Mouse (Mus musculus) Muller cell, postnatal 12 days (primary cell): ENCODE measurements around the gene Olfm3.

ENCODE experiments used
- DNase-seq: peaks from one replicate; pipeline ENCODE4 v3.0.0-alpha.2; 2015; ENCODE audit errors: inconsistent ontology term

The Olfm3 gene

DNA sequence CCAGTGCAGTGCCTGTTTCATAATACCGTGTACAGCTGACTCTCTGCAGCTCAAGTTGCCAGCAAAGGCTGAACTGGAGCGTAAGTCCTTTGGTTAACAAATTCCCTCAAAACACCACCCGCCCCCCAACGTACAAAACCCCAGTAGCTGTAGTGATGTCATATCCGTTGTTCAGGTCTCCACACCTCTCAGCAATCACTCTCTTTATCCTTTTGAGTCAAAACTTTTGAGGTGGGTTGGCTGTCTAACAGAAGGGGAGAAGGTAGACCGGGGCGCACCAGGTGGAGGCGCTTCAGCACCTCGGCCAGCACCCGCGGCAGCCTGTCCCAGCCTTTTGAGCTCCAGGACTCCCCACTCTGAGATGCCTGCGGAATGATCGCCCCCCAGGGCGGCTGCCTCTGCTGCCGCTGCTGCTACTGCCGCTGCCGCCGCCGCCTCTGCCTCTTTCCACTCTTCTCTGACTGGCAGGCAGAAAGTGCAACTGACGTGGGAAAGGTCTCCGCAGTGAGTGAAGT is at the start of gene Olfm3:
Olfm3 (plus strand) TSS at position 155 of the 515 bp plus-strand sequence.
- peak; percentile 71 for DNase-seq

DNA sequence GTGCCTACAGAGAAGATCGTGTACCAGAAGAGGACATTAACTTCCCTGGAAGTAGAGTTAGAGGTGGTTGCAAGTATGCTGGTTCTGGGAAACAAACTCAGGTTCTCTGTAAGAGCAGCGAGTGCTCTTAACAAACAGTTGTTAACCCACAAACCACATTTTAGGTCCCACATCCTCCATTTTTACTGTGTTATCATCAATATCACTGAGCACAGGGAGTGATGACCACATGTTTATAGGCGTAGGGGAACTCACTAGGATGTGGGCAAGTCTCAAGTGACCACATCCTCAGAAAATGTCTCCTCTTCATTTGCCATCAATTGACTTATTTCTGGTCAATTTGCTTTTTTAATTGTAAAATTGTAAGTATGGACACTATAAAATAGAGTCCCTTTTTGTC is 14.1 kb upstream of the Olfm3 start:
- no peak for DNase-seq

DNA sequence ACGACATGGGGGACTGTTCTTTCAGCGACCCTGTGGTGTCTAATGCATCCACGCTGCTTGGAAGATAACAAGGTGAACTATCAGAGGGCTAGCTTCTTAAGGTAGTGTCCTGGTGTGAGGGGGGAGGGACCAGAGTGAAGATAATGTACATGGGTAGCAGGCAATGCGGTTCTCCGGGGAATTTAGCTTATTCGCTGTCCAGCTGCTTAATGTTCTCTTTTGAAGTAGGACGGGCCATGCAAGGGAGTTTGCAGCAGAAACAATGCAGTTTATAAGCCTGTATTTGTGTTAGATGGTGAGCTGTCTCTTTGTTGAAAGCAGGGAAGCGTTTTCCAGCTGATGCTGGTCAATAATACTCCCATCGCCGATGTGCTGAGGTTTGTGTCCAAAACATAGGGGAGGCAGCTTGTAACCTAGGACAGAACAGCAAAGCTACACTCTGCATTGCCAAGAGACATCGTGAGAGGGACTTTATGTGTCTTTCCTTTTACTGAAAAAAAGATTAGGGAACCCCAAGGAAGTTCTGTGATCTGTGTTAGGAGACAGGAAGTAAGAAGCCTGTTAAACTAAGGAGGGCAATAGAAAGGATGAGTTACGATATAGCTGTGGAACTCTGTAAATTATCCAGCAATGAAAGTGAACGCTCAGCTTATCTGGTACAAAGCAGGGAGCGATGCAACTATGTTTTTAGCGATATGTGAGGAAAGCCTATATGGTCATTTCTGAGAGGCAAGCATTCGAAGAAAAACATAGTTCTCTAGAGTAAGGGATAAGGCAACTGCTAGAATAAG is 950 bp downstream of the Olfm3 start:
- peak; percentile 15 for DNase-seq

DNA sequence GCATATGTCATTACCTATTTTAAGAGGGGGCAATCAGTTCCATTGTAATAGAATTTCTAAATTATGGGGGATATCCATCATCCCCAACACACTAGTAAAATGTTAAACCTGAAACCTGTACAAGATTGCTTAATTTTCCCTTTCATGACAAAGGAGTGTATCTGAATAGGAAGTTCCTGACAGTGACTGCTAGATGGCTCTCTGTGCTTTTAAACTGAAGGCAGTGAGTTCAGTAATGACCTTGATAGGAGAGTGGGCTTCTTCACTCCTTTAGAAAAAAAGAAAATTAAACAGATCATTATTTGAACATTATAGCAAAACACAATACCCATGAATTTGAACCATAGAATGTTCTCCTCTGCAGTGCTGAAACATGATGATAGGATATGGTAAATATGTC is 3.7 kb downstream of the Olfm3 start:
- DNase-seq: no peak

DNA sequence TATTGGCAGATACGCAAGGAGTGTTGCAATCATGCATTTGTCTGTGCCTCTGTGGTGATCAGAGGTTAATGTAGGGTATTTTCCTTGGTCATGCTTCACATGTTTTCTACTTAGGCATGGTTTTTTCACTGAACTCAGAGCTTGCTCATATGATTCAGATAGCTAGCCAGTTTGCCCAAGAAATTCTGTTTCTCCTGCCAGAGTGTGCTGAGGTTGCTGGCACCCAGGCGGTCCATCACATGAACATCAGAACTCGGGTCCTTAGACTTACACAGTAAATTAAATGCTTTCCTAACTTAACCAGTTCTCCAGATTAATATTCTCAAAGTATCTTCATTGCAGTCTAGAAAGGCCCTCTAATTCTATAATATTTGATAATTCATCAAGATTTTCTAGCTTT is 5.0 kb downstream of the Olfm3 start:
- DNase-seq: no peak

DNA sequence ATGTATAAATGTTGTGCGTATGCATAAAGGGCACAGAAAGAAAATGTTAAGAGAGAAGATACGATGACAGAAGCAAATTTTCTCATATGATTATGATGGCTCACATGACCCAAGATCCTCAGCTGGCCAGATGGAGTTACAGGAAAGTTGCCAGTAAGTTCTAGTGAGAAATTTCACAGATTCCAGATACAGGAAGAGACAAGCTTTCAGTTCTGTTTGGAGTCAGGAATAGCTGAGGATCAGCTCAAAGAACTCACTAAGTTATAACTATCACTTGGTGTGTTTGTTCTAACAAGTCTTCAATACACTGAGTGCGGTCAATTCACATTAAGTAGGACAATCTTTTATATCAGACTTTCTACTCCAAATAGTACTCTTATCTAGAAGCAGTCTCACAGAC is 16.2 kb downstream of the Olfm3 start:
- DNase-seq: no peak

DNA sequence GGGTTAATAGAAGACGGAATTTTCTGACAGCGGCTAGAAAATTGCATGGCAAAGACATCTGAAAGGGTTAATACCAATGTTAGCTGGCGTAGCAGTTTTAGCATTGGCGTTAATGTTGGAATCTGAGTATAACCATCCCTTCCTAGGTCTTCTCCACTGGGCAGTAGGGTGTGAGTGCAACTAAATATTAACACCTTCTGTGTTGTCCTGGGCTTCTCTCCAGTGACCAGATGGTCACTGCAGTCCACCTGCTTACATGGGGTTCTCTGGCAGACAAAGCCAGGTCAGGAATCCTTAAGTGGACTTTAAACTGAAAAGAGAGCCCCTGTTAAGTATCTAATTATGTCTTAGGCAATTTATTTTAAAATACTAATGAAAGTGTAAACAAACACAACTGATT is 25.7 kb downstream of the Olfm3 start:
- DNase-seq: no peak

DNA sequence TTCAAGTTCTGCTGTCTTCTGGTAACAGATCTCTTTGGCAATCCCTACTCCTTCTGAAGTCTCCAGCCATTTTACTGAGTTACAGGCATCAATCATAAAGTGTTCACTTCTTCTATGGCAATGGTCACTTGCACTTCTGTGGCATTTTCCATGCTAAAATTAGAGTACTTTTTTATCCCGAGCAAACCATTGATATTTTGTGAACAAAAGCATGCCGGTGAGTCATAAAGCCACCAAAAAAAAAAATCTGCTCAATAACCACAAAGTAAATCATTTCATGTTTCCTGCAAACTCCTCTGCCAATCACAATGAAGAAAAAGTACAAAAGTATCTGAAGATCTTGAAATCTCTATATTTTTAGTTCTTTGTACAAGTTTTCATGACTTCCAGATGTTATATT is 26.5 kb downstream of the Olfm3 start:
- peak; percentile 69 for DNase-seq

DNA sequence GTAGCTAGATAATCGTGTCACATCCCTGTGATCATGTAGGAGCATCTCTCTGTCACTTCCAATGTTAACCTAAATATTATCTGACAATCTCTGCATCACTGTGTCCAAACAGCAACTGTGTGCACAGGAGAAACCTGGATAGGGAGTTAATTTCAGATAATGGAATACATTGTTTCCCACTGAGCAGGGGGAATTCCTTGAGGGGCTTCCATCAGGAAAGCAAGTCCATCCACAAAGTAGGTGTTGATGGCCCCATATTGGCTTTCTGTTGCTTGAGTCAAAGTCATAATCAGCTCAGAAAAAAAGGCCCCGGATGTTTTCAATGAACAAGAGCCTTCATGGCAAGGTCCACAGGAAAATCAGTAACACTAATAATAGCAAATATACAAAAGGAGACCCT is 26.9 kb downstream of the Olfm3 start:
- DNase-seq: peak; percentile 23

DNA sequence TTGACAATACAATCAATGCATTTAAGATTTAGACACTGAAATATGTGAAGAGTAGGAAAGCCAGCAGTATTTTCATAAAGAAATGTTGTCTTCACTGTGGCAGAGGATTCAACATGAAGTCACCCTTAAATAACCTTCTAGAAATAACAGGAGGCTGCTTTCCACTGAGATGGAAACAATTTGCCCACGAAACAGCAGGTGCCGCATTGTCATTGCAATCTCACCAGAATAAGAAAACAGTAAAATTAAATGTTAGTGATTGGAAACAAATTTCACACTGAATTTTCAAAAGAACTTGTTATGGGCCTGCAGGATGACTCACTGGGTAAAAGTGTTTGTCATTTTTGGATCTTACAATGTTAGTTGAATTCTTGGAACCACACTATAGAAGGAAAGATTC is 29.0 kb downstream of the Olfm3 start:
- peak; percentile 86 for DNase-seq

DNA sequence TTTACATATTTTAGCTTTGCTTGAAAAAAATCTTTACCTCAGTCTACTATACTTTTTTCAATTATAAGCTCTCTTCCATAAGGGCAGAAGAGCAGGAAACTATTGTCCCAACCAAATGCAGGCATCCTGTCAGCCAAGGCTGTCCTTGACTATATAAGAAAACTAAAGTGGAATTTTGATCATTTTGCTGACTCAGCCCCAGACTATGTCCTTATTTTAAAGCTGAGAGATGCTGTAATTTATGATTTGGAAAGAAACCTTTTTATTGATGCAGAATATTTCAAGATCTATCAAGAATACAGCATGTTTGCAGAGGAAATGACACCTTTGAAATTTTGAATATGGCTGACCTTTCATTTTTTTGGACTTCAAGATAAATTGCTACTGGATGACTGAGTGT is 51.0 kb downstream of the Olfm3 start:
- DNase-seq: no peak

DNA sequence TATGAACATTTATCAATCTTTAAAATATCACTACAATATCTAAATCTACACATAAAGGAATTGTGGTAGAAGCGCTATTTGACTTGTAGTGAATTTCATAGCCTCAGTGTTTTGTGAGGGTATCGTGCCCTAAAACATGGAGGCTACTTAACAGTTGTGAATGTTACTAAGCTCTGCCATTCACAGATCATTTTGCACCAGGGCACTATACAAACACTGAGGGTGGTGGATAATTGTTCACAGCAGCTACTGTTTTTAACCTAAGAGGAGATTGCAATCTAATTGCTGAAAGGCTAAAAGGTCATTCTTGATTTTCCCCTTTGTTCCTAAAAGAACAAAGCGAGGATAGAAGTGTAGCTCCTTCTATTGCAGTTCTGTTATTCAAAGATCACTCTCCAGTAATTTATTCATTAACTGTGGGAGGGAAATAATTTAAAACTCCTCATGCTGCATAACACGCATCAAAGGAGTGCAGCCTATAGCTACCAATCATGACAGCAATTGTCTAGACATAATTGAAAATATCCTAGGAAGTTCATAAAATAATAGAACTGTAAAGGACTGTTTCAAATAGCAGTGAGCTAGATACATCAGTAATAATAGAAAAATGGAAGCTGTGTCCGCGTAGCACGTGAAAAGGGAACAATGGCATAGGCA is 55.6 kb downstream of the Olfm3 start:
- no peak for DNase-seq

DNA sequence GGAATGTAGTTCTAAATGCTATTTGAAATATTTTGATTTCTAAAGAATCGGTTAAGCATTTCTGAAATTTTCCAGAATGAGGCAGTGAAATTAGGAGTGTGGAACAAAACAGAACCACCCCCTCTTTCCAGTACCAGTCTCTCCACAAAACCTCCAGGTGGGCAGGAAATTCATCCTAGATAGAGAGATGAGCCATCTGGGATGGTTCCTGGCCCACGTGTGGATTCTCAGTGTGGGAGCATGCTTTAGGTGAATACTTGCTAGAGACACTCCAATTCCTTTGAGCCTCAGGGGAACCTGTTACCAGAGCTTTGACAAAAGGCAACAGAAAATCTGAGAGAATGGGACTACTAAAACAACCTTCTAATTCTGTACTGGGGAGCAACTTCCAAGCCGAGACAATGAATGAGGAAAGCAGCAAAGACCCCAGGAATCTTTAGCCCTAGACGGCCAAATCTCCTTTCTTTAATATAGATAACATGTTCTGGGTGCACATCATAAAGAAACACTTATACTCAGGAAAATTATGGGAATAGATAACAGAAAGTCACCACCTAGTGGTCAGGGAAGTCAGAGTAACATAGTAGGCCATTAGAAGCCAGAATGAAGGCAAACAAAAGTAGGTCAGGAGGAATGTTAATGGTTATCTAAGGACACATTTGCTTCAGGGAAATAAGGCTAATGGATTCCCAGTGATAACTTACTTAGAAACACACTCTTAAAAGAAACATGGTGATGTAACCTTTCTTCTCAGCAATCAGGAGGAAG is 58.6 kb downstream of the Olfm3 start:
- DNase-seq: peak; percentile 1

DNA sequence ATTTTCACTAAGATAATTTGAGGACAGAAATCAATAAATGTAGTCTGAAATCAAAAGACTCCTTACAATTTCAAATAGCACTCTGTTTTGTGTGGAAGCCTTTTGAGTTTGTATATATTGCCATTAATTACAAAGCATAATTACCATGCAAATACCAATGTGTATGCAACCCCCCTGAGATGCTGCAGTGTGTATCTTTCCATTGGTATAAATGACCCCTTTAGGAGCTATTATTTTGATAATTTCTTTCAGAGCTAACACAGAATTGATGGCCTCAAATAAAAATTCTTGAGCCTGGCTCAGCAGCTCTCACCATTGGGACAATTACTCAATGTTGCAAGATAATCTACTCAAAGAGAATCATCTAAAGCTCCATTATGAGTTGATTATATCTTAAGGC is 67.3 kb downstream of the Olfm3 start:
- DNase-seq: no peak

DNA sequence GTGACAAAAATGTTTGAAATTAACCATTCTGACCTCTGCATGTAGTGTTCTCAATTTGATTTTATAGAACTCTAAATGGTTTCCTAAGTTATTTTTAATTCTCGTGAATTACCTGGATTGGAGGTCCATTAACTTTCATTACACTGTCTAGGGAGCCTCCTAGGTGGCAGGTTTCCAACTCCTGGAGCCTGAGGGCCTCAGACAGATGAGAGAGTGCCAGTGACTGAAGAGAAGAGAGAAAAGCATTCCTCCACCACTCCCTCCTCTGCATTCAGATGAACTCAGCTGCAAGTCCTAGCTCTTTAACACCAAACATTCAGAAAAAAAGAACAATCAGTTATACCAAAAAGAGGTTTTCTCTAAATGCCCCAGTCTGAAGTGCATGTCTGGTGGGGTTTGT is 68.6 kb downstream of the Olfm3 start:
- peak; percentile 24 for DNase-seq

DNA sequence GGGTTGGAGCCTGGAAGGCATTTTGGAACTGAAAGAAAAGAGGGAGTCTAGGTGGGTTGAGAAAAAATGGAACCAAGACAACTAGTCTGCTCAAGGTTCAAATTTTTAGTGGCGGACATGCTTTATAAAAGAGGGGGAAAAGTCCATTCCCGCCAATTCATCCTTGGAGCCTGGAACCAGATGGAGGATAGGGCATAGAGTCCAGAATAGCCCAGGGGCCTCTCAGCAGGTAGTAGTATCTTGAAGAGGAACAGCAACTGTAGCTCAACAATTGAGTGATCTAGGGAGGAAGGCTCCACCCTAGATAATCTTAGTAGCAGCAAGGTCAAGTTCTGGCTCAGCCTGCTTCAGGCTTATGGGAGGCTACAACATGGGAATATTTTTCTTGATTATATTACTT is 87.0 kb downstream of the Olfm3 start:
- no peak for DNase-seq

DNA sequence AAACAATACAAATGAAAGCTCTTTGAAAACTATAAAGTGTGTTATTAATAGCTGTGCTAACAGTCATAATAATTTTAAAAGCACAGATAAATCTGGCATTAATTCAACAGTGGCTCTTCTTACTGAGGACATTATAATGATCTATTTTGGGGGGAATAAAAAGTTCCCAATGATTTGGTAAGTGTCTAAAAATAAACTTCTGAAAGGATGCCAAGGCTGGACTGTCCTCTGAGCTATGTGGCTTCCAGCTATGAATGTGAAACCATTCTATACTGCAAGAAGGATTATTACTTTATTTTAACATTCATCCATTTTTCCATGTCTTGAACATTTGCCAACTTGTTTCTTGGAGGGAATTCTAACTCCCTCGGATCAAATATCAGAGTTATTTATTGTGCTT is 92.1 kb downstream of the Olfm3 start:
- DNase-seq: peak; percentile 11

DNA sequence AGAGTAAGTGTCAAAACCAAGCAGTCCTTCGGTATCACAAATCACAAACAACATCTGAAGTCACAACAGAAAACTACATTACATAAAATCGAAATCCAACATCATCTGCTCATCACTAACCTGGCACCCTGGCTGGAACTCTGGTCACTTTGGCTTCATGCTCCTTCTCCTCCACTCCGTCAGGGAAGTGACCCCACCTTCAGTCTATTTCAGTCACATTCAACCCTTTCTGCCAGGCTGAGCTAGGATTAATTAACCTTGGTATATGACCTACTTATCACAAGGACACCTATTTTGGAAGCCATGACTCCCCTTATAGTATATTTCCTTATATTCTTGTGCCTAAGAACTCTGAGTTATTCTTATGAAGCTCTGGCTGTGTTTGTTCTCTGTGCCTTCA is 123.7 kb downstream of the Olfm3 start:
- no peak for DNase-seq

DNA sequence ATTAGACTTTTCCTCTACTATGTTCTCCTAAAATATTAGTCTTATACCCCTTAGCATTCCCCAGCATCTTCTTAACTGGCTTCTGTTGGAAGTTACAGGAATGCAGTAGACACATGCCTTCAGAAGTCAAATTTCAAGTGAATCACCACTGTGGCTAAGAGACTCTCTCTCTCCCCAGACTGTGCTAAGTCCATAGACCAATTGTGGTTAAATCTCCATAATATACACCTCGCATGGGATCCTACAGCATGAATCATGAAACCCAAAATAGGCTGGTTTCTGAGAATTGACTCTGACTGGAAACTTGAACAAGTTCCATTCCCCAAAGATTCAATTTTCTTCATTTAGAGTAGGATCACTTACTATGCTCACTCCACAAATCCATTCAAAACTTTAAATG is 124.2 kb downstream of the Olfm3 start:
- DNase-seq: peak; percentile 62

DNA sequence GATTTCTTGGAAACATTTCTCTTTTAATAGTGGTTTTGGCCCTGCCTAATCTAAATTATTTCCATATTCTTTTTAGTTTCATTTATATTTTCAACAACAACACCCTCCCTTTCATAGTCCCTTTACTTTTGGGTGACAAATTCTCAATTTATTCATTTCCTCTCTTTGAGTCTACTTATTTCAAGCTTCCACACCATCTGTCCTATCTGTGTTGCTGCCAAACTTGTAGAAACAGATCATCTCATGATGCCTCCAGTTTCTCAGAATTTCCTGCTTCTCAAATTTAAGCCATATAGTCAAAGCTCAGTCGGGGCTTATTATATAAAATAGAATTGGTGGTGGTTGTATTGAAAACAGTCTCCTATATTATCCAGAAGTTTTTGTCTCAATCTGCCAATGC is 124.7 kb downstream of the Olfm3 start:
- DNase-seq: no peak

DNA sequence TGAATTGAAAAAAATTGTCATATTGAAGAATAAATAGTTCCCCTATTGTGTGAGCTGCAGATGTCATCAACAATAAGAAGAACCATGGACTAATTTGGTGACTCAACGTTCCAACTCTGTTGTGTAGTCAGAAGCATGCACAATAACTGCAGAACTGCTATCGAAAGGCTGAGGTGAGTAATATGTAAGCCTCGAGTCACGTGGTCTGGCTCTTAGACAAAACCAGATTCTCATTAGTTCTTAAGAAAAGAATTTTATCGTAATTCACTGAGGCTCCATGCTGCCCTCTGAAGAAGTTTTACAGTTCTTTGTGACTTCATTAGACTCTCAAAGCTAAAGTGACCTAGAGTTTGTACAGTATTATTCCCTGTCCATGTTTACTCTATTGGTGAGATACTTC is 145.2 kb downstream of the Olfm3 start:
- DNase-seq: peak; percentile 81

DNA sequence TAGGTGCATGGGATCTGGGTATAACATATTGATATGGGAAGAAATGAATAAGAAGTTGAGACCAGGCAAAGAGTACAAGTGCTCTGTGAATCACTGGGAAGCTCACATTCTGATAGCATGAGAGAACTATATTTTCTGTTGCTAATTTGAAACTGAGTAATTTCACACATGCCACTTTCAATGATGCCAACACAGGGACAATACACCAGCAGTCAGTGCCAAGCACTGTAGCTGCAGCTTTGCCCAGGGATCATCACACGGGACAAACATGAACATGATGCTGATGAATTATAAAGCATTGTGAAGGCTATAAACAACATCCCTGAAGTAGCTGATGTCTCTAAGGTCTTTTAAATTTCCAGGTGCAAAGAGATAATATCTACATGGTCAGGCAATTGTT is 161.0 kb downstream of the Olfm3 start:
- DNase-seq: peak; percentile 11
